Mouse (Mus musculus) cerebellum, adult 2 months (tissue): Measurements from ENCODE around the gene Il1rl1.

Experiments
- CTCF ChIP-seq: fragments of 200-500 bp; IDR thresholded peaks from 2 replicates; pipeline ENCODE4 v1.5.1; 2011; ENCODE audit warnings: low read depth, mild to moderate bottlenecking, control low read depth, low read length, moderate library complexity, borderline replicate concordance; ENCODE audit not compliant: insufficient read depth
- POLR2A ChIP-seq: fragments of 200-500 bp; IDR thresholded peaks from 2 replicates; pipeline ENCODE4 v1.6.1; 2011; ENCODE audit warnings: low read length, control low read depth, borderline replicate concordance; ENCODE audit not compliant: insufficient read depth

DNA sequence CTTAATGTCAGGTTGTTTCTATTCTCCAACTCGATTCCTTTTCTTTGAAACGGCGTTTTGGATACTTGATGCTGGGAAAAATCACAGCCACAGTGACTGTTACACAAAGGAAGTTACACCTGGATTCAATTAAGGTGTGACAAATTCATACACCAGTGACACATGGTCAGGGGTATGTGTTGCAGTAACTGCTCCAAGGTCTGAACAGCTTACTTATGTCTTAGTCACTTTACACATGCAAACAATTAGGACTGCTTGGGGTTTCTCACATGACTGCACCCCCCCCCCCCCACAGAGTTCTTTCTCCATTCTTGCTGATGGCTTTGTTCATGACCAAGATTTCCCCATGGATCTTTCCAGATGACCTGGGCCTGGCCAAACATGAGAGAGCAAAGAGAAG lies 6.6 kb downstream of the Il1rl1 start:
- TF ChIP-seq CTCF (no peak), POLR2A (no peak)
